Mouse (Mus musculus) kidney, adult 11 months (tissue): ENCODE results near the gene Gm5244.

ENCODE experiments used
- DNase-seq: peaks from one replicate; pipeline ENCODE4 v3.0.0; 2022

Gm5244 gene

DNA sequence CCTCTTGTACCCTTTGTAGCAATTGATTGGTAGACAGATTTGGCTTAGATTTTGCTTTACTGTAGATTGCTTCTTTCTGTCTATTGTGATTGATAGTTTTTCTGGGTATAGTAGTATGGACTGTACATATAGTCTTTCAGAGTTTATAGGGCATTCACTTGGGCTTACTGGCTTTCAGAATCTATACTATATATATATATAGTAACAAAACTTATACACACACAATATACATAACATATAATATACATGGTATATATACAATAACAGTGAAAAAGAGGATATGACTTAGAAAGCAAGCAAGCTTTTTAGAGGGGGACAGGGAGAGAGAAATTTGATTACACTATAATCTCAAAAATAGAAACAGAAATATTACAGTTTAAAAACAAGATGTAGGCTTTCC, at the start of gene Gm5244:
Gene Gm5244, plus strand, starts transcription at position 301 of the 400 bp plus-strand sequence.
- no peak for DNase-seq

DNA sequence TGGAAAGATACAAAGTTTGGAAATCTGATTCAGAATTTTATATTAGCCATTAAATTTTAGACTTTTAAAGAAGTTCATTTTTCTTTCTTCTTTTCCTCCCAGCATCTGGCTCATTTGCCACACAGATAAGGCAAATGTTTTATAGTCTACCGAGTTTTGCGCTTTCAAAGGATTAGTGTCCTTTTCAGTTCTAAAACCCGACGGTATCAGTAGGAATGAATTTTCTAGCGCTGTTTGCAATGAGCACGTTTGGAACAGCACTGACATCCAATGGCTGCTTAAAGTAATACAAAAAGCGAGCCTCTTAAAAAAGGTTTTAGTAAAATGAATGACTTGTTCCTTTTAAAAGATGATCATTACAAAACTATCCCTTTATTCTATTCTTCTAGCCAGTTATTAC, 49.4 kb upstream of the Gm5244 start:
- DNase-seq, result no peak

GRCm38 (mm10) chr19:12798404-12798803, 48.1 kb upstream of the Gm5244 start:
- DNase-seq, result no peak

DNA sequence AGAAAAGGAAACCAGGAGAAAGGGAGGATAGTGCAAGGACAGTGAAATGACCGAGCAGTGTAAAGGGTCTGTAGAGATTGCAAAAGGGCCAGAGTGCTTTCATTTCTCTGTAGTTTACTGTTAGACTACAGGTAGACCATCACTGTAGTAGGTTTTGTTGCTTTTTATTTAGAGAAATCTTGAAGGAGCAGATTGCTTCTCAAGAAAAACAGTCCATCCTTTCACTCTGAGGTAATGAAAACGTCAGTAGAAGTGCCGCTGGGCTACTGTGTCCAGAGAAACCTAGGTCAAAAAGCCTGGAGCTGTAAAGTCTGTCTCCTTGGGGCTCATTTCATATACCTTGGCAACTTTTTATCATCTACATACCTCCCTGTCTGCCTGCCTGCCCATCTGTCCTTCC, 47.4 kb upstream of the Gm5244 start:
- DNase-seq, result no peak

DNA sequence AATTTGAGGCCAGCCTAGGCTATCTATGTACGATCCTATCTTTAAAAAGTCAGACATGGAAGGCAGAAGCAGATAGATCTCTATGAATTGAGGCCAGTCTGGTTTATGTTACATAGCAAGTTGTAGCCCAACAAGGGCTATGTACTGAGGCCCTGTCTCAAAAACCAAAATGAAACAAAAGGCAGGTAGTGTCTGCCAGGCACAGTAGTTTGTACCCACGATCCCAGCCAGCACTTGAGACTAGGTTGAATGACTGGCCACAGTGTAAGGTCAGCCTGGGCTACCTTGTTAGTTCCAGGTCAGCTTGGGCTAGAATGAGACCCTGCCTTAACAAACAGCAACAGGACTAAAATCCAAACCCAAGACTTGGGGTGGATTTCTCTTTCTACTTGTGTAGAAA, 45.9 kb upstream of the Gm5244 start:
- DNase-seq, result no peak

DNA sequence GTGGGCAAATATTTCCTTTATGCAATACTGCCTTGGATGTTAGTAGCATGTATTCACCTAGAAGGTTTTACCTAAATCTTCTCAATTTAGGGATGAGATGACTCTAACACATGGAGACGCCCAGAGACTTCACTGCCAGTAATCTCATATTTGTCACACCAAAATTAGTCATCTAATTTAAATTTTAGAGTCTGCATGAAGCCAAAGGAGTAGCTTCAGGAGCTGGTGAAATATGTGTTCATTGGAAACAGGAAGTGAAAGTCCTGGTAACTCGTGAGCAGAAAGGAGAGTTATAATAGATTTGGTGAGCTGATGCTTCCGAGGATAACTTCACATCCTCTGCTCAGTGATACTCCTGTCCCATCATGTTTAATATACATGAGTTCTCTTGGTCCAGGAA, 45.4 kb upstream of the Gm5244 start:
- no peak for DNase-seq

DNA sequence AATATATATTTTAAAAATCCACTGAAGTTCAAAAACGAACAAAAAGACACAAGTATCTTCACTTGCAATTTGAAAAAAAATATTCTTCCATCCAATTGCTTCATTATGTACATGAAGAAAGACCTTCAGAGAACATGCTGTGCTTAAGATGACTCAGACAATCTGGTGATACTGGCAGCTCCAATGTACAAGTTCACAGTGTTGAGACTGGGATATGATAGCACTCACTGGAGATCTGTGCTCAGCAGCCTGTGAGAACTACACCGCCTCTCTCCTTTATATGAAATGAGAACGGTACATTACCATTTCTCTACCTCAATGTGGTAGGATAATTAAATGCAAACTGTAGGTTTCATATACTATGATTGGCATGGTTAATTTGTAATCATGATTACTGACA, 43.7 kb upstream of the Gm5244 start:
- no peak for DNase-seq

GRCm38 (mm10) chr19:12804237-12804636, 42.2 kb upstream of the Gm5244 start:
- DNase-seq, result no peak

DNA sequence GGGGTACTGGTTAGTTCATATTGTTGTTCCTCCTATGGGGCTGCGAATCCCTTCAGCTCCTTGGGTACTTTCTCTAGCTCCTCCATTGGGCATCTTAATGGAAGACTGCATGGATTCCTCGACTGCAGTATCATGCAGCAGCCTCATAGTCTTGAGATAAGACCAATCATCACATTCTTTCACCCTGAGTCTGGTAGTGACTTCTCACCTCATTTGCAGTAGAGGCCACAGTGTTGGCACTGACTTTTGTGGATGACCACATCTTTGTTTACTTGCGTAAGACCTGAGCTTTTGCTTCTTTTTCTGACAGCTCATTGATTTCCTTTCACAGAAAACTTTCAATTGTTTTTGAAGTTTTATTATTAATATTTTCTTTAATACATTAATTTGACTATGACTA, 40.8 kb upstream of the Gm5244 start:
- DNase-seq, result no peak

- no peak for DNase-seq
Measured at GRCm38 (mm10) chr19:12806214-12806613, 40.3 kb upstream of the Gm5244 start.

- no peak for DNase-seq
Measured at GRCm38 (mm10) chr19:12812644-12813364, 33.7 kb upstream of the Gm5244 start.

- DNase-seq, result no peak
Measured at GRCm38 (mm10) chr19:12813883-12814282, 32.6 kb upstream of the Gm5244 start.

DNA sequence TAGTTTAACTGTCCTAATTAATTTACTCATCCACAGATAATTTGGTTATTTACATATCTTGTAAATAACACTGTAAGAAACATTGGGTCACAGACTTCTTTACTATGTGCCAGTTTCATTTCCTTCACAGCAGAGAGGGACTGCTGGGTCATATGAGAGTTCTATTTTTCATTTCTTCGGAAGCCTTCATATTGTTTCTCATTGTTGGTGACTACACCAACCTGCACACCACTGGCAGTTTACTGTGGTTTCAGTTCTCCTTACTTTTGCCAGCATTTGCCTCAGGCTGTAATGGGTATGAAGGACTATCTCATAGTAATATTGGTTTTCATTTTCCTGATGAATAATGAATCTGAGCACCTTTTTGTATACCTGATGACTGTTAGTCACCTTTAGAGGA, 28.0 kb upstream of the Gm5244 start:
- DNase-seq, result no peak

DNA sequence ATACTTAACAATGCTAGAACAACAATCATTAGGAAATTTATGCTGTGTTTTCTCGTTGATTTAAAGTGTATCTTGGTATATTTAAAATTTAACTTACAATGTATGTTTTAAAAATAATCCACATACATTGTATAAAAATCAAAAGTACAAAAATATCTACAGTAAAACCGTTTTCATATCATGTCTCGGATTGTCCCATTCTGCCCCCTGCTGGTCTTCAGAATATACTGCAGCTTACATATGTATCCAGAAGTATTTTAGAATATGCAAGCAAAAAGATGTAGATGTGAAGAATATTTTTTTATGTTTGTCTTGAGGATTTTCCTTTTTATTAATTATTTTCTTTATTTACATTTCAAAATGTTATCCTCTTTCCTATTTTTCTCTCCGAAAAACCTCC, 26.1 kb upstream of the Gm5244 start:
- DNase-seq, result no peak

DNA sequence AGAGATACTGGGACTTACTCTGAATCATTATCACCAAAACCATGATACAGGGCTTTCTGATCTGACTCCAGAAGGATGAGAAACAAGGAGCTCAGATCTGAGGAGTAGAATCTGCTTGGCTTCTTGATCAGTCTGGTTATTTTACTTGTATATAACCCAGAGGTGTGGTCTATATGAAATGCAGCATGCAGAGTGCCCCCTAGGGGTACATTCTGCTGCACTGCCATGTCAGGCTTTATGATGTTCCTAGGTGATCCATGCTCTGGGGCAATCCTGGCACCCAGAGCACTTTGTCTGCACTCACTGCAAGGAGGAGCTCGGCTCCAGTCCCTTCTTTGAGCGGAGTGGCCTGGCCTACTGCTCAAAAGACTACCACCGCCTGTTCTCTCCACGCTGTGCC, 21.9 kb upstream of the Gm5244 start:
- no peak for DNase-seq

GRCm38 (mm10) chr19:12830823-12831430, 15.6 kb upstream of the Gm5244 start:
- DNase-seq, result no peak

DNA sequence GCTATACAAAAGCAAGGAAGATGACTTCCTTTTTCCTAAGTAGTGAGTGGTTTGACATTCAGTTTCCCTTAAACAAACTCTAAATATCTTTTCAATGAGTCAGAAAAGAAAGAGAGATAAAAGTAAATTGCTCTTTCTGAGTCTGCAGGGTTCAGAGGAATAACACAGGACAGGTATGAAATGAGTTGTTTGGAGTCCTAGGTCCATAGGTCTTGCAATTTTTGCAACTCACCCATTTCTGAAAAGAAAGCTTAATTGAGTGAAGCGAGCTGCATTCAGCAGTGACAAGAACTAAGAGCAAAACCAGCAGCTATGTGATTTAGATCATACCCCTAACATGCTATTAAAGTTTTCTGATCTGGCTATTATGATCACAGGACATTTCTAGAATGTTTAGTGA, 14.9 kb upstream of the Gm5244 start:
- DNase-seq, result no peak

- DNase-seq, result no peak
Measured at GRCm38 (mm10) chr19:12833625-12834024, 12.9 kb upstream of the Gm5244 start.

- no peak for DNase-seq
Measured at GRCm38 (mm10) chr19:12838507-12838906, 8.0 kb upstream of the Gm5244 start.

GRCm38 (mm10) chr19:12856983-12857382, 10.5 kb downstream of the Gm5244 start, which contains the start of gene Olfr1444:
Gene Olfr1444 (plus strand): TSS chr19:12857283.
- no peak for DNase-seq

- no peak for DNase-seq
Measured at GRCm38 (mm10) chr19:12883555-12883954, 37.1 kb downstream of the Gm5244 start, which contains the start of gene Olfr1445. Gene Olfr1445 (plus strand): TSS chr19:12883855.

DNA sequence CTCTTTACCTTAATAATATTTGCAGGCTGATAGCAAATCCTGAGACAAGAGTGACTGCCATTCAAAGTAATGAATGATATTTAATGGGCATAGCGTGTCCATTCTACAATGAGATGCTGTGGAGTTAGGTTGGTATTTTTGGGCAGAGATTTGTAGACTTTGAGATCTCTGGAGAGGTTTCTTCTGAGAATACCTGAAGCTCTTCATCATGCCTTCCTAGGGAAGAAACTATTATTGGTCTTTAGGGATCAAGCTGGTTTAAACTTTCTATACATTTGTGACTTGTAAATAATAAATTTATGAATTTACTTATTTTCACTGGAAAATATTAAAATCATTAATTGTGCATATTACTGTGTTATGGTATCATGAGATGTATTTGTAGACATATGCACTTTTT, 46.9 kb downstream of the Gm5244 start, which contains the start of gene Olfr1446:
Gene Olfr1446, minus strand, starts transcription at position 101 of the 400 bp plus-strand sequence.
- DNase-seq, result no peak
